Mouse (Mus musculus) mesoderm, embryonic 11.5 days (tissue): ENCODE results near the gene Mrps34.
"Not testable (repeated sequence)": the region's sequence is repeated elsewhere in the genome, so short reads cannot be mapped to it uniquely, and the experiment has no call there.

ENCODE experiments used
- DNase-seq: peaks from one replicate; pipeline ENCODE4 v3.0.0-alpha.2; 2012; ENCODE audit warnings: low read depth, low spot score

Gene Mrps34

DNA sequence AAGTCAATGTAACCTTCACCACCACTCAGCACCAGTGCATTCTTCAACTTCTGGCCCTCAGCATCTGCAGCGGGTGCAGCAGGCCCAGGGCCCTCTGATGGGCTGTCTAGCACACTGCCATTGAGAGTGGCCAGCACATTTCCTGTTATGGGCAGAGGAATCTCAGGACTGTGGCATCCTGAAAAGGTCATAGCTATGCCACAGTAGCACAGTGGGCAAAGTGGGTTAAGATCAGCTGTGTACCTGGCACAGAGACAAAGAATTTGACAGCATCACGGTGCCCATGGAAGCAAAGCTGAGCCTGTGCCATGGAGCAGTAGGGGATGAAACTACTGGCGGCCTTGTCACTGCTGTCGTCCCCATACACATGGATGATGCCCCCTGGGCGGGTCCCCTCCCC lies 4.2 kb downstream of the Mrps34 start:
- DNase-seq = no peak

DNA sequence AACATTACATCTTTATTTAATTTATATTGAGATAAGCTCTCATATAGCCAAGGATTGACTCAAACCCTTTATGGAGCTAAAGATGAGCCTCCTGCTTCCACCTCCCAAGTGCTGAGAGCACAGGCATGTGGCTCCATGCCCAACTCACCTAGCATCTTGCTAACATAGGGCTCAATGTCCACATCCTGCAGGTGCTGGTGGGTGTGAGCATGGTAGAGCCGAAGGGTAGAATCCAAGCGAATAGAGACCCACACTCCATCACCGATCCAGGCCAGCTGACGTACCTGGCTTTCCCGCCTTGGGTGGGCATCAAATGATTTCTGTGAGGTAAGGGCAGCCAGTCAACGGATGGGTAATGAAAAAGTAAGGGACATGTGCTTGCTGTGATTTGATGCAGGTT lies 5.1 kb downstream of the Mrps34 start:
- DNase-seq = no peak

DNA sequence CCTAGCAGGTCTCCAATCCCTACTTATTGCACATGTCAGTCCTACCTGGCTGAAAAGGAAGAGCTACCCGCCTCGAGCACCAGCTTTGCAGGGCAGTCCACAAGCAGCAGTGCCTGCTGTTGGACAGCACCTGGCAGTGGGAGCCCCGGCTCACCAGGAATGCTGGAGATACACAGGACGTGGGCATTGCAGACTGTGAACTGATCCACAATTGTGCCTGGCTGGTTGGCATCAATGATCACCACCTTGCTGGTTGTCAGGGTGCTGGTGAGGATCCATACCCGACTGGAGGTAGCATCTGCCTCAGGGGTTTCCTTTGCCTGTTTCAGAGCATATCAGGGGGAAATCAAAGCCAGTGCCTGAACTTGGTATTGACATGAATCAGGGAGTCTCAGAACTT lies 7.2 kb downstream of the Mrps34 start:
- DNase-seq = no peak

DNA sequence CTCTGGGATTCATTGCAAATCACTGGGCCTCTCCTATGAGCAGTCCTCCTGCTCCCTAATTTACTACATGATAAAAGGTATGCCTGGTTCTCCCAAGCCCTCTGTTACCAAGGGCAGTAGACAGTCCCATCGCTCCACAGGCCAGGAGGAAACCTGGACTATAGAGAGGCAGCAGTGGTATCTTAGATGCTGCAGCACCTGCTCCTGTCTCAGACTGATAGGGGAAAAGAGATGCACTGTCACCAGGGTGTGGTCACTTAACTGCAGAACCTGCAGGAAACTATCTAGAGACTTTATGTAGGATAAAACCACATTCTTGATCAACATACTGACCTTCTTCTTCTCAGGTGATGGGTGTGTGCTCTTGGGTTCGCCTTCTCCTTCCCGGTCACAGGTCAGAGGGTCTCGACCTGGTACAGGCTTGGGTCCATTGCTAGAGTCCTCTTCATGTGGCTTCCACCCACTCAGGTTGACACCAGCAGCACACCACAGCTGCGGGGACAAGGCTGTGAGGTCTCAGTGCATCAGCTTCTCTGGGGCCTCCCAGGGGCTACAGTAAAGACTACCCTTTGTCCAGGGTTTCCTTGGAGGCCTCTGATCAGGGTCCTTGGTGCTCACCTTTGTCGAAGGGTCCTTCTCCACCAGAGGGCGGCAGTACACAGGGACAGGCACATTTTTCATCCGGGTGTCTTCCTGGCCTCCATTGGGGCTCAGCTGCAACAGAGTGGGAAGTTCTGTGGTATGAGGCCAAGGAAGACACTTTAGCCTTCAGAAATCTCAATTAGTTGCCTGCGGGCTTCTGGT lies 8.0 kb downstream of the Mrps34 start:
- peak; percentile 40 for DNase-seq

DNA sequence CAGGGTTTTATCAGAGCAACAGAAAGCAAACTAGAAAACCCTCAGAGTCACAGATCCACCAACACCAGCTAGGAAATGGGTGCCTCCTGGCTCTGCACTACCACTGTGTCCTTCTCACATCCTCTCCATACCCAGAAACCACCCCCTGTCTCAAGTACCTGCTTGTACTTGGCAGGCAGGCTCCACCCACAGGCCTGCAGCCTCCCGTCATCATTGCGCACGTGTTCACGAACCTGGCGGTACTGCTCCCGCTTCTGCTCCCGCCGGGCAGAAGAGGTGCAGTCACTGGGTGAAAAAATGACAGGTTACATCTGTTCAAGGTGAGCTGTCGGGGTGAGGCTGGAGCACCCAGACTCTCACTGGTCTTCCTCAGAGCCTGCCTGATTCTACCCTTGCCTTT lies 8.9 kb downstream of the Mrps34 start:
- no peak for DNase-seq

DNA sequence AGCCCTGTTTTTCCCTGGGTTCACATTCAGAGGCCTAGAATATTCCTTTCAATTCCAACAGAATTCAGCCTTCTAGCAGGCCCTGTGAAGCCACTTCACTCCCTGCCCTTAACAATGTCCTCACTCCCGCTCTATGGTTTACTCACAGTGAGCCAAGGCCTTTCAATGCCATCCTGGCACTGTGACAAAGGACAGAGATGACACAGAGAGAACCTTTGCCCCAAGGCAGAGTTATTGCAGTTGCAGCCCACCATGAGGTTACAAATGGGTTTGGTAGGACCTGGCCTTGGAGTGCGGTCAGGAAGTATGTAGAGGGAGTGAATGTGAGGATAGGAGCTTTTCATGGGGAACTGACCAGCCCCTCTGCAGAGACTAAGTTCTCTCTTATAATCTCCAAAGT lies 12.7 kb downstream of the Mrps34 start:
- DNase-seq = no peak

DNA sequence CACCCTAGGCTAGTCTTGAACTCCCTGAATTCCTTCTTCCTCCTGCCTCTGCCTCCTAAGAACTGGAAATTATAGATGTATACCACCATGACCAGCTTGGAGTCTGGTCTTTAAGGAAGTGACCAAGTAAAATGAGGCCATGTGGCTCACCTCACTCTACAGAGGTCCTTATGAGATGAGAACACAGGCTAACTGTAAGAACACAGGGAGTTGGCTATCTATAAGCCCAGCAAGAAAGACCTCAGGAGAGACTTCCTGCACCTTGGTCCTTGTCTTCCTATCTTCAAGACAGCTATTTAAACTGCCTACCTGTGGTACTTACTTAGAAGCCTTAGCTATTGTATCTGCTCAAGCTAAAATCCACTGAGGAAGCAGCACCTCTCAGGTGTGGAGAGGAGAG lies 19.1 kb downstream of the Mrps34 start:
- DNase-seq = no peak

DNA sequence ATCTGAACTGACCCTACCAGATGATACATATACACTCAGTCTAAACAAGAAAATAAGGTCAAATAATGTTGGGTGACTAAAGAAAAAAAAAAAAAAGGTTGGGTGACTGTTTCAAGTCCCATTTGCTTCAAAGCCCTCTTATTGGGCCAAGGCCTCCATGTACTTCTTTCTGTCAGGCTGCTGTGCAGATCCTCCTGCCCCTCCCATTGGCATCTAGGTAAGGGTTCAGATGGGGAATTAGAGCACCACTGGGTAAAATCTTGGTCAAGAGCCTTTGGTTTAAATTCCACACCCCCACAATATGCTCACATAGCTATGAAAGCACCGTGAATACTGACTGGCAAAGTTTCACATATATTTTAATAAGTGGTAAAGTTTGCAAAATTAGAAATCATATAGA lies 28.3 kb downstream of the Mrps34 start:
- DNase-seq = no peak

DNA sequence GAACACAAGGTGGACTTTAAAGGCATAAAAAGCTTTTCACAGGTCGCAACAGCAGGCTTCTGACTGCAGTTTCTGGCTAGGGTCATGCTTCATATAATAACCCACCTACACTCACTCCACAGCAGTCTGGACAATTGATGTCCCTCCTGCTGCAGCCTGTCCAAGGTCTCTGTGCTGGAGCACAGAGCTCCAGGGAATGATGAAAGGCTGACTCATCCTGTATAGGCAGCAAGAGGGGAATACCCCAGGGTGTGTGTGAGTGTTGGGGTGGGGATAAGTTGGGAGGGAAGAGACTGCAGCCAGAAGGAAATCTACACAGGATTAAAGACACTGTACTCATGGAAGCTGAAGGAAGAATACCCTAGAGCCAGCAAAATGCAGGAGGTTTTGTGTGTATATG lies 34.6 kb downstream of the Mrps34 start:
- no peak for DNase-seq

DNA sequence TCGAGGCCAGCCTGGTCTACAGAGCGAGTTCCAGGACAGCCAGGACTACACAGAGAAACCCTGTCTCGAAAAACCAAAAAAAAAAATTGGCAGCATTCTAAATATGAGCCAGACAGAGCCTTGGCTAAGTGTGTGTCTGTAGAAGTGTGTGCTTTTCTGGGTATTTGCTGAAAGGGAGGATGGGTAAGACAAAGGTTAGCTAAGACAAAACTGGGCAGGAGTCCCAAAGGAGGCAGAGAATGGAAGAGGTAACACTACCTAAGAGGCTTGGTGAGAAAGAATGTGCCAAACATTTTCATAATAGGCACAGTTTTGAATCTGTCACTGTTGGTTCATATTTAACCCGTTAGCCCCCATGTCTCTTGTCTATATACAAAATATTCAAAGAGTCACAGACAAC lies 37.5 kb downstream of the Mrps34 start:
- no peak for DNase-seq

DNA sequence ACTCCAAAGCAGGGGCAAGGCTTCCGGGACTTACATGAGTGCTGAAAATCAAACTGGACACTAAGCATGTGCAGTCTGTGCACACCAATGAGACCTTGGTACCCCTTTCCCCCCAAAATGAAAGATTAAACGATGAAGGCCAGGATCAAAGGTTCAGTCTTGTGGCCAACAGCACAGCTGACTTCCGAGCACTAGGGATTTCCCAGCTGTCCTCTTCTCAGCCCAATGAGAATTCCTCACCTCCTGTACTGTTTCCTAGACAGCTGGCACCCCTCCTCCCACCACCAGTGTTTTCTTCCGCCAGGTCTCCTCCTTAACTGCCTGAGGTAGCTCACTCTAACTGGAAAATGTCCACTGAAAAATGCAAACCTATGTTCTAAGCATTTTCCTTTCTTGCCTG lies 38.2 kb downstream of the Mrps34 start:
- no peak for DNase-seq

DNA sequence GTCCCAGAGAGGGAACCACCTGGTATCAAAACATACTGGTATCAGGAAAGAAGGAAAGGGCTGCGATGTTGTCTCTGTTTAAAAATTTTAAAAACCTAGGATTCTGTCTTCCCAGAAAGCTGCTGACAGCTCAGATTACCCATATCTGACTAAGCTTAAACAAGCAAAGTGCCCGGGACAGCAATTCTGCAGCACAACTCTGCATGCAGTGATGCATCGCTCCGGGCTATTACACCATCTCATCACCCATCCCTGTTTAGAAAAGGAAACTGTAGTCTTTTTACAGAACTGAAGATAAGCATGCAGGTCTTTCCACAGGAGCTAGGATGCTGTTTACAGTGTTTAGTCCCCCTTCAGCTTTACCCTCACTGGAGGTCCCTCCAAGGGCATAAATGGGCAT lies 40.0 kb downstream of the Mrps34 start:
- no peak for DNase-seq

DNA sequence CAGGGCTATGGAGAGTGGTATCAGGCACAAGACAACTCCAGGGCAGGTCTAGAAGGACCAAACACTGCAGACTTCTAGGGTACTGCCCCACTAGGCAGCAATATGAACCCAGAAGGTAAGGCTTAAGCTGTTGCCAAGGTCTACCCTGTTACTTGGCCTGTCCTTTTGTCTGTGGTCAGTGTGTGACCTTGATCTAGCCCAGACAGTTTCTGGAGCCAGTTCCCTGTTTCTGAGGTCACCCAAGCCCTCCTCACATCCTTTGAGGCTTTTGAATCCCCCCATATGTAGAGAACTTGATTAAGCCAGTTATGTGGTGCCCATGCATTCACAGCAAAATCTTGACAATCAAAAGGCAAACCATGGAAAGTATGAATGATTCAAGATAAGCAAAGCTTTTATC lies 40.8 kb downstream of the Mrps34 start:
- DNase-seq = no peak

DNA sequence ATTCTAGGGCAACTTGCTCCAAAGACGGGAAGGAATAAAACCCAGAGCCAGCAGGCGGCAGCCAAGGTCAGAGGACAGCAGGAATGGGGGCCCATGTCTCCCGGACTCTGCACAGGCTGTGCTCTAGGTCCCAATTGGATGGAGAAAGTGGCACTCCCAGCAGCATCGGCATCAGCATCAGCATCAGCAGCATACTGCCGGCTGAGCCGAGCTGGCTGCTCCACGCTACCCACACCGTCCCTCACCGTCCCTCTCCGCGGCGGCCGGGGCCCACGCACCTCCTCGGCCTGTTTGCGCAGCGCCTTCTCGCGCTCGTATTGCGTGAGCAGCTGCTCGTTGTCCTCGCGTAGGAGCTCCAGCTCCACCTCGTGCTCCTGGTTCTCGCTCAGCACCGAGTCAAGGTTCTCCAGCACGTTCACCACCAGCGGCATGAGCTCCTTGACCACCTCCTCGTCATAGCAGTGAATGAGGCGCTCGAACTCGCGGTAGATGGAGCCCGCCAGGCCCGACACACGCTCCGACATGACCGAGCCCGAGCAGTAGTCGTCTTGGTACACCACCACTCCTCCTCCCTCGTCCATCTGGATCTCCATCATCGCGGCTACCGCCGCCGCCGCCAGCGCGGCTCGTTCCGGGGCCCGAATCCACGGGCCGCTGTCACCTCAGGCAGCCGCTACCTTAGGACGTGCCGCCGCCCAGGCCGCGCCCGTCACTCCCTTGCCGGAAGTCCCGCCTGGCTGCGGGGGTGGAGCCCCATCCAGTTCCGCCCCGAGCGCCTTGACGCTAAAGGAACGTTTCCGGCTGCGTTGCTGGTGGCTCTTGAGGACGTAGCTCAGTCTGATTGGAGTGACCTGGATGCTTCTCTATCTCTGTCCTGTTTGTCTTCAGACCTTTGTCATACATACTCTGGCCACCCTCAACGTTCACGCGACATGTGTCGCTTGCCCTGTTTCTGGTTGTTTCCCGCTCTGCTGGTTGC lies 41.6 kb downstream of the Mrps34 start, which contains the start of gene Mapk8ip3:
Gene Mapk8ip3, minus strand, starts transcription at position 719 of the 979 bp plus-strand sequence.
- peak; percentile 92 for DNase-seq

DNA sequence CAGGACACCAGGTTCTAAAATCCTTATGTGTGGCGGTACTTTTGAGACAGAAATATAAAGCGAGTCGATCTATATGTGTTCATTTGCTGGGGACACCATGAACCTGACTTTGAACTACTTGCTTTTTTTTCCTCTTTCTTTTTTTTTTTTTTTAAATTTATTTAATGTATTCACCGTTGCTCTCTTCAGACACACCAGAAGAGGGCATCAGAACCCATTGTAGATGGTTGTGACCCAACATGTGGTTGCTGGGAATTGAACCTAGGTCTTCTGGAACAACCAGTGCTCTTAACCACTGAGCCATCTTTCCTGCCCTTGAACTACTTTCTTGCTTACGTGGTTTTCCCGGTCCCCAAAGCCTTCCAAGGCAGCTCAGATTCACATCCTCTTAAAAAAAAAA lies 42.4 kb downstream of the Mrps34 start:
- DNase-seq = no peak

DNA sequence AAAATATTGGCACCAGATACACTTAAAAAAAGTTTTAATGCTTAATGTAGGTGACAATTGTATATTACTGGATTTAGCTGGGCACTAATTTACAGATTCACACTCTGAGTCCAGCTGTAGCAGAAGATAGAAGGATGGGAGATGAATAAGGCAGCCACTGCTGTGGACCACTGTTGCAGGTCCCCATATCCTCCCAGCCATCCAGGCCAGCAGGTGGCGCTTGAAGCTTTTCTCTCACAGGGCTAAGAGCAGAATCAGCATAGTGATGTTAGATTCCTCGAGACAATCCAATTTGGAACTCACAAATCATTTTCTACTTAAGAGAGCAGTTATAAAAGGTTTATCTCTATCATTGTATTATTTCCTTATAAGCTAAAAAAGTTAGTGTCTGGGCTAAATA lies 47.5 kb downstream of the Mrps34 start:
- not testable (repeated sequence) for DNase-seq

DNA sequence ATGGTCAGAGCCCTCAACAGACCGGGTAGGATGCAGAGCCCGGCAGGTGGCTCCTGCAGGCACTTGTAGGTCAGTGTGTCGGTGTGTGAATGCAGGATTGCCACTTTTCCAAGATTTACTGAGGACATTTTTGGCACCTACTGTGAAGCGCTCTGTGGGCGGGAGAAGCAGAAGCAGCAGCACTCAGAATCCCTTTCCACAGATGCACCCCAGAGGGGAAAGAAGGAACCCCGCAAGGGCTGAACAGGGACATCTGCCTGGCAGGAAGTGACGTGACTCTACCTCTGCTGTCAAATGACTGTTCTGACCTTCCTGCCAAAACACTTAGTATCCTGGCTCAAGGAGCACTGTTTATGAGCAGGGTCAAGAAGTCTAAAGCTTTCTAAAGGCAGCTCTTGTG lies 48.1 kb downstream of the Mrps34 start:
- no peak for DNase-seq

DNA sequence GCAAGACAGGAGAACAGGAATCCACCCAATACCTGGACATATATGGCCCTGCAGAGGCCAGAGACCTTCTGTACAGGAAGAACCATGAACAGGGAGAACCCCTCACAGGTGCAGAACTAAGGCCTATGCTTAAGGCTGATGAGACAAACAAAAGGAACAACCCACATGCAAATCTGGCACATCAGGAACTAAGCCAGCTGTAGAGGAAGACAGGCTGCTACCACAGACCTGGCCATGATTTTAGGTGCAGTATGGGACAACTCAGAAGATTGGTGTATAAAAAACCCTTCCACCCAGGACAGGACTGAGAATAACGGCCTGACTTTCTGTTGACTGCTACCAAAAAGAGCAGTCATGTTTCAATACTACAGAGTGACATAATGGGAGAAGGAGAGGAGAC lies 48.7 kb downstream of the Mrps34 start:
- not testable (repeated sequence) for DNase-seq
